Mouse (Mus musculus): Measurements from ENCODE around the gene Mdp1.

DNA sequence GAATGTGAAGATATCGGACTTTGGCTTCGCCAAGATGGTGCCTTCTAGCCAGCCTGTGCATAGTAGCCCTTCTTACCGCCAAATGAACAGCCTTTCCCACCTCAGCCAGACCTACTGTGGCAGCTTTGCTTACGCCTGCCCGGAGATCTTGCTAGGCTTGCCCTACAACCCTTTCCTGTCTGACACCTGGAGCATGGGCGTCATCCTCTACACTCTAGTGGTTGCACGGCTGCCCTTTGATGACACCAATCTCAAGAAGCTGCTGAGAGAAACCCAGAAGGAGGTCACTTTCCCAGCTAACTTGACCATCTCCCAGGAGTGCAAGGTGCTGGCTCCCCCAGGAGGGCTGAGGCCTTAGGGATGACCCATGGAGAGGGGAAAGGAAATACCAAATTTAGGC, 8.8 kb downstream of the Mdp1 start:
- TF ChIP-seq CTCF (IDR thresholded peaks at IDR 0.05; ENCODE audit: low read depth, low read length), result no peak
- TF ChIP-seq TAL1 (conservative IDR thresholded peaks at IDR 0.05; ENCODE audit: low read depth, low read length), result no peak
- TF ChIP-seq GATA1 (IDR thresholded peaks at IDR 0.05; ENCODE audit: borderline replicate concordance, low read length), result no peak
- TF ChIP-seq POLR2AphosphoS5 (IDR thresholded peaks at IDR 0.05; ENCODE audit: insufficient replicate concordance, low read depth, low read length), result no peak
